Mouse (Mus musculus) megakaryocyte, embryonic 14.5 days (primary cell): ENCODE measurements around the gene En2.

Source experiments
- FLI1 ChIP-seq: IDR thresholded peaks from 2 replicates; pipeline ENCODE4 v1.6.1; 2012; ENCODE audit warnings: low read length, inconsistent platforms, mixed read lengths
- GATA1 ChIP-seq: IDR thresholded peaks from 3 replicates; pipeline ENCODE4 v1.6.1; 2012; ENCODE audit warnings: mixed read lengths, low read length, inconsistent platforms, borderline replicate concordance

DNA sequence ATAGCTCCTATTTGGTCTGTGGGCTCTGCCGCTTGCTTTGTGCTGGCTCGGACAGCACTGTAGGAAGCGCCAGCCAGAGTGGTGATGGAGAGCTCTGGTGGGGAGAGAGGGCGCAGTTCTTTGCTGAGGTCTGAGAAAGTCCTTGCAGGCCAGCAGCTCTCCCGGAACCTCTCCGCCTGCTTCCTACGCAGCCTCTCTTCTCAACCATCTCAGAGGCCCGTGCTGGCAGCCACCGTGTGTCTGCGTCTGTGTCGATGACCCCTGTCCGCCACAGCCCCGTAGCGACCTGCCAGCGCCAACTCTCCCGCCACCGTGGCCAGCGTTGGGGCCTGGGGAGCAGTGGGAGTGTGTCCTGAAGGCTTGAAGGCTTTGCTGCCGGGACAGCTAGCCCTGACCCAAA lies 5.4 kb downstream of the En2 start:
- TF ChIP-seq FLI1 (no peak), GATA1 (no peak)
